Mouse (Mus musculus): ENCODE measurements around the gene Gm20767.
"Not testable (repeated sequence)": the region's sequence is repeated elsewhere in the genome, so short reads cannot be mapped to it uniquely, and the experiment has no call there.

Gm20767 gene

DNA sequence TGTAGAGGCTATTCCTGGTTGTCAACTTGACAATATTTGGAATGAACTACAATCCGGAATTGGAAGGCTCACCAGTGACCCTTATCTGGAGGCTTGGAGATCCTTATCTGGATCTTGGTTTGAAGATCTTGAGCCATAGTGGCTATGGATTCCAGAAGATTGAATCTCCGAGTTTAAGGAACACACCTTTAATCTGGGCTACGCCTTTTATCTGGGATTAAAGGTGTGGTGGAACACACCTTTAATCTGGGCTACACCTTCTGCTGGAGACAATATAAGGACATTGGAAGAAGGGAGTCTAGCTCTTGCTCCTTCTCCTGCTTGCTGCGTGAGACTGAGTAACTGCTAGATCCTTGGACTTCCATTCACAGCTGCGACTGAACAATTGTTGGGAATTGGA, at the start of gene Gm20767:
Gene Gm20767, plus strand, starts transcription at position 301 of the 400 bp plus-strand sequence.
- not testable (repeated sequence) for DNase-seq (ENCODE audit: low read depth, low spot score)

DNA sequence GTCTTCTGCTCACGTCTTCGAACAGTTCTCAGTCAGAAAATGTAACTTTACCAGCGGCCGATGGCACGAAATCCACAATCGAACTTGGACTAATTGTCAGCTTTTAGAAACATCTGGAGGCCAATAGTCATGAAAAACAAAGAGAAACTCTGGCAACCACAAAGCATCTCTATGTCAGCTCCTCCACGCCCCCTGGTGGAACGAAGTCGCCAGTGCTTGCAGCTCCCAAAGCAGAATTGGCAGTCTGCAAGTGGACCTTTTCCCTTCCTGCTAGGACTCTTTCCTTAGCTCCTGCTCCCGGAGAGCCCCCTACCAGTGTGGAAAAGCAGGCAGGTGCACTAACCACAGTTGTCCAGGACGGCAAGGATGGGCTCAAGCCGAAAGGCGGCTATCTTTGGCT, 47.1 kb upstream of the Gm20767 start:
- DNase-seq (ENCODE audit: low read depth, low spot score), result not testable (repeated sequence)

DNA sequence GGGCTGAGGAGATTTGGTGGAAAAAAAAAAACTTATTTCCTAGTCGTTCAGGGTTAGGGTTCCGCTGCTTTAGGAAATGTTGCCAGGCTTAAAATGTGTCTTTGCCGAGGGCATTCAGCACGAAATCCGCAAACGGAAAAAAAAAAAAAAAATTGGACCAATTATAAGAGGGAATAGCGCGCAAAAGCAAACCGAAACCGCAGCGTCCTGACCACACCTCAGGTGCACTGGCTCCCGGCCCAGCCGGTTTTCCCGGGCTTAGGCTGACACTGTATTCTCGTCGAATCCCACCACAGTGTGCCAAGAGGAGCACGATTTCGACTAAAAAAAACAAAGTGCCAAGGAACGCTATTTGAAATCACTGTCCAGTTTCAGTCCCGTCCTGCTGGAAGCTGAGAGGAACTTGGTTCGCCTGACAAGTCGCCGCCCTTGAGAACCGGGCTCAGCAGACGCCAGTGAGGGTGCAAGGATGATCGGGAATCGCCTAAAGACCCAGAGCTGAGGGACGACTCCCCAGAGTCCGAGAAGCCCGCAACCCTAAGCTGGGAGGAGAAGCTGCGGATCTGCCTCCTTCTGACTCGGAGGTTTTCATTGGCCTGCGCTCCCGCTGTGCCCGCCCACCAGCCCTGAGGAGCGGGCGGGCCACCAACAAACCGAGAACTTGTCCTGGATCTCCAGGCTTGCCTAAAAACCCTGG, 43.7 kb upstream of the Gm20767 start:
- DNase-seq (ENCODE audit: low read depth, low spot score), result not testable (repeated sequence)

DNA sequence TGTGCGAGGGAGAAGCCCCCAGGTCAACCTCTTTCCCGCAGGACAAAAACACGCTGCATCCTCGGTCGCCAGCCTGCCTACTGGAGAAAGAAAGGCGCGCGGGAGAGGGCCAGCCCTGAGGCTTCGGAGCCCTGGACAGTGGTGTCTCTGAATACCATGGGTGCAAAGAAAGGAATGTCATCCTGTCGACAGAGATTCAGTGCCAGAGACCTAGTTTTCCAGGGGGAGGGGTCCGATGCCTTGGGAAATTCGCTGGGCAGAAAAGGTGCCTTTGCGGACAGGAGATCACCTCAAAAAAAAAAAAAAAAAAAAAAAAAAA, 43.1 kb upstream of the Gm20767 start:
- not testable (repeated sequence) for DNase-seq (ENCODE audit: low read depth, low spot score)

DNA sequence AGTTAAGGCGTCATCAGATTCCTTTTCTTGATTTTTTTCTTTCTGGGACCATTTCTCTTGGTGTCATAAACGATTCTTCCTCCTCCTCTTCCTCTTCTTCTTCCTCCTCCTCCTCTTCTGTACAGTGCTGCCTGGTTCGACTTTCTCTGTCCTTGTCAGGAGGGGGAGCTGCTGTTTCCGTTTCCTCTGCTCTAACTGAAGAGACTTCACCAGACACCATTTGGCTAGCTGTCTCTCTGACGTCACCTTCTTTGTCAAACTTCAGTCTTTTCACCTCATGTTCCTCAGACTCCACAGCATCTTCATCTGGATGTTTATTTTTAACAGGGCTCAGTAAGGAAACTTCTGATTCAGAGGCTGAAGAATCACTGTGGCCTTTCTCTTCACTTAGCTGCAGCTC, 40.7 kb upstream of the Gm20767 start:
- DNase-seq (ENCODE audit: low read depth, low spot score), result not testable (repeated sequence)

DNA sequence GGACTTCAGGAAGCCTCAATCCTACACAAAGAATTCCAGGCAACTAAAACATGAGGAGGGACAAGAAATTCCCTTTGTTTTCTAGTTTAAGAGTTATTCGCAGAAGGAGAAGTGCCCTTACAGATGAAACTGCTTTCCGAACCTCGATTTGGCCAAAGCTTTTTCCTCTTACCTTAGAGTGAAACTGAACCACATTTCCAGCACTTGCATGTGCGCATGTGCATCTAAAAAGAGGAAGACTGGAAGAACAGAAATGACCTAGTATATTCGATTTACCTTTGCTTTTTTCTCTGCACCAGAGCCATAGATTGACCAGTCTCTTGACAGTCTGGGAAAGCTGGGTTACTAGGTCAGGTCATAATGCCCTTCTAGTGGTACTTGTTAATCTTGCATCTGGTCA, 33.5 kb upstream of the Gm20767 start:
- not testable (repeated sequence) for DNase-seq (ENCODE audit: low read depth, low spot score)

DNA sequence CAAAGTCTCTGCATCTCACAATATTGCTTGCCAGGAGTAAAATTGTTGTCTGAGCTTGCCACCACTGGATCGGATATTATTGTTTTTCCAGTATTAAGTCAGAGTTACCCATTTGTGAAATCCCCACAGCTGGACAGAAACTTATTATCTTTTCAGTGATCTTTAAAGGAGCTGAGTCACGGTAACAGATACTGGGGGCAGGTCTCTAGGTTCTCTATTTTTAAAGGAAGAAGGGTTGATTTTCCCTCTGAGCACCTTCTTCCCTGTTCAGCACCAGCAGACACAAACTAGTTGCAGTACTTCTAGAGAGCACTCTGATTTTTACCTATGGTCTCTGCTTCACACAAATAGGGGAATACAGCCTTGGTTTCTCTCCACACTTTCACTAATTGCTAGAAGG, 33.0 kb upstream of the Gm20767 start:
- DNase-seq (ENCODE audit: low read depth, low spot score), result not testable (repeated sequence)

DNA sequence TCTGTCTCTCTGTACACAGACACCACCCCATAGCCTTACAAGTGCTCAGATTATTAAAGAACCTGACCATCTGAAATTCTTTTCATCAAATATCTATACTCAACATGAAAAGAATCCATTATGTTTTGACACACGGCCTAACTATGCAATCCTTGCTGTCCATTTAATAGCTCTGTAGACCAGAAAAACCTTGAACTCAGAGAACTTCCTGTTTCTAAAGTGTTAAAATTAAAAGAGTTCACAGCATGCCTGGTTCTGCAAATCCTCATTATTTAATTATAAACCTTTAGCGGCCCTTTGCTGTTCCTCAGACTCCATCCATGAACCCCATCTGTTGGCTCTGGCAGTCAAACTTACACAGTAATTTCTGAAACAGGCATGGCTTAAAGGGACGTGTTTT, 2.3 kb downstream of the Gm20767 start:
- not testable (repeated sequence) for DNase-seq (ENCODE audit: low read depth, low spot score)

DNA sequence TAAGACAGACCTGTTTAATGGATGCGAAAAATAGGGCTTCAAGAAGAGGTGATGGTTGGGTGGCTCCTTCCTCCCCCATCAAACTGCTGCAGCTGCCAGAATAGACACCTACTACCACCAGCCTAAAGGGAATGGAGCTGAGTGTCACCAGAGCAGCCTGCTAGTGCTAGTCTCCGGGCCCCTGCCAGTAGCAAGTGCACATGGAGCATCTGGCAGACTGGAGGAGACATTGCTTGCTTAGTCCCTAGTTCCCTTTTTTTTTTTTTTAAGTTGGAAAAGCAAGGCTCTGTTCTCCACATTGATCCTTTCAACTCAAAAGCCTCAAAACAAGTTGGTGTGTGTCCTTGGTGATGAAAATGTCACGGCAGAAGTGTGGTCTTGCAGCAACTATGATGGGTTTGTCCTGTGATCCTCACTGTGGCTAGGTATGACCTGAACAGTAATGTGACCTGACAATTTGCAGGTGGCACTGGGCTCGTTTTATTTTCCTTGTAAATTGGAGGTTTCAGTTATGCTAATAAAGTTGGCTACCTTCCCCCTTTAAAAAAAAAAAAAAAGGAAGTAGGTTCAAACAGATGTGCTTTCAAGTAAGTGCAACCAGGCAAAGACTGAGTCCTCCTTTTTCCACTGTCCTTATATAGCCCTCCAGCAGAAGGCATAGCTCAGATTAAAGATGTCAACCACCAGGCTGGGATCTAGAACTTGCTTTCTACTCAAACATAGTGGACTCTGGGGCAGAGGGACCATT, 9.8 kb downstream of the Gm20767 start:
- not testable (repeated sequence) for DNase-seq (ENCODE audit: low read depth, low spot score)

DNA sequence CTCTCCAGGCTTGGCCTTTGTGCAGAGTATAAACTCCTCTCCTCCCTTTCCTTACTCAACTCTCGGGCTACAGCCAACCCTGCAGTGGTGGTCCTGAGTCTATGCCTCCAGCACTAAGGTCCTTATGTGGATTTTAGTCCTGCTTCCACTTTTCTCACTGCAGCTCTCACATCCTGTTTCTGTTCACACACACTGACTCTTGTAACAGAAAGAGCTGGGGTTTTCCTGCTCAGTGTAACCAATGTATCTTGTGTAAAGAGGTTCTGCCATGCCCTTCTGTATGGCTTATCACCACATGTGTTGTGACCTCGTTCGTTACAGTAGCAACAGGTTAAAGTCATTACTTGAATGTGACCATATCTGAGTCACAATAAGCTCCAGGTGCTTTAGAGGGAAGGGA, 10.5 kb downstream of the Gm20767 start:
- not testable (repeated sequence) for DNase-seq (ENCODE audit: low read depth, low spot score)

DNA sequence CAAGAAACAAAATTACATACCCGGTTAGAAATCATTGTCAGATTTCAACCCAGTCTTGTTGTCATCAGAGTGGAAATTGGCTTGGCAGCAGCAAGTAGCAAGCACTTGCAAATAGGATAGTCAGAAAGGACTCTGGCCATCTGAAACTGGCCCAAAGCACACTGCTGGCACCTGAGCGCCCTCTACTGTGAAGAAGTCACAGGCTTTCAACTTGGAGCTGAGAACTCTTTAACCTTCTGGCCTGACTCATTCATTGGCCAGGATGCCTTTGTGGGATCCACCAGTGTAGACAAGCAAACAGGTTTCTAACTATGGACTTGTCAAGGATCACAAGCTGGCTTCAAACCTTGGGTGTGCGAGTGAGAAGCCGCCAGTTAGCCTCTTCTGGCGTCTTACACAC, 28.3 kb downstream of the Gm20767 start:
- not testable (repeated sequence) for DNase-seq (ENCODE audit: low read depth, low spot score)

DNA sequence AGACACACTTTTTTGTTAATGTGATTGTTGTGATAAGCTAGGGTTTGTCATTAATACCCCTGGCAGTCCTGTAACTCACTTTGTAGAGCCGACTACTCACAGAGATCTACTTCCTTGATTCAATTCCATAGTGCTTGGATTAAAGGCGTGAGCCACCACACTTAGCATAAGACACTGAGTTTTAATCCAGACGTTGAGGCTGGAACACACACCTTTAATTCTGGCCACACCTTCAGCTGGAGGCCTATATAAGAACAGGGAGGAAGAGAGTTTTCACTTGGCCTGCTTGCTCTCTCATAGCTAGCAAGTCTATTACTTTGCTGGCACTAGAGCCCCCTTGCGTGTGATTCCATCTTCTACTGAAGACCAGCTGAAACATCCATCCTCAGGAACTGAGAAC, 32.1 kb downstream of the Gm20767 start, which contains the start of gene Gm21818:
Gene Gm21818, plus strand, starts transcription at position 301 of the 400 bp plus-strand sequence.
- not testable (repeated sequence) for DNase-seq (ENCODE audit: low read depth, low spot score)

DNA sequence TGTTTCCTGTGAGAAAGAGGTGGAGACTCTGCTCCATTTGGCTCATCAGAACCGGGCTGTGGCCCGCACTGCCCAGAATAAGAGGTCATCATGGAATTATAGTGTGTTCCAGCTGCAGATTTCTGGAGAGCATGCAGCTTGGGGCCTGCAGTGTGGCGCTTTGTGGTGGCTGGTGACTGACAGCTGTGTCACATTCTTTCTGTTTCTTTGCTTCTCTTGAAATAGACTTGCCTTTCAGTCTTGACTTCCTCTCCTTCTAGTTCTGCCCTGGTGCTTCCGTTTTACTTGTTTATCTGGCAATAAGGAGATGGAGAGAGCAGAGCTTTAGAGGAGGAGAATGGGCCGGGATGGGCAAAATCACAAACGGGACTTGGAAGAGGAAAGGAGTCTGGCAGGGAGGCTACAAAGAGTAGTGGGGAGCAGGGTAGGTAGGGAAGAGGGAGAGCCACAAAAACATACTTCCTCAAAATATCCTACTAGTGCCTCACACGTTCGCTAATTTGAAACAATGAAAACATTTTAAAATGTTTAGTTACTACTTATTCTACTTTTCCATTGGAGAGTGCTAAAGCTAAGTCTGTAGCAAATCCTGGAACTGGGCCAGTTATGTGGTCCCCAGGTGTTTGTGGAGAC, 56.3 kb downstream of the Gm20767 start:
- DNase-seq (ENCODE audit: low read depth, low spot score), result not testable (repeated sequence)

All from brain, adult 2 months (tissue).